ENCODE assay signal across 24 mouse cellular contexts in the genomic region with DNA sequence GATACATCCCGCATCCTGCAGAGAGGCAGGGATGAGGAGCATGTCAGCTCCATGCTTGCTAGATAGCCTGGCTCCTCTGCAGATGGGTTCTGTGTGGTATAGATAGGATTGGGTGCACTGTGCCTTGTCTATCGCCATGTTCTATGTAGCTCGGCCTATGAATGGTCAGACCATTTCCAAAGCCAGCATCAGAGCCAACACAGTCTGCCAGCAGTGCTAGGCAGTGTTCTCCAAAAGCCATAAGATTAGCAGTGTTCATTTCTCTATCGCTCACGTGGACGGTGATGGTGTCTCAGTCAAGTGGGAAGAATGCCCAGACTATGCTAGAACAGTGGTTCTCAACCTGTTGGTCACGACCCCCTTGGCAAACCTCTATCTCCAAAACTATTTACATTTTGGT.
A peak's percentile ranks its signal among the peaks of the same experiment; 100 is the strongest.
DNase-seq lines count a peak whose midpoint lies in the region; ATAC-seq and TF ChIP-seq lines count a peak whose summit lies in the region.
"Had no signal": no experiment of that assay in that cellular context is flagged by ENCODE, and none has a peak within 500 bp of the region (broad histone marks: within the 10 kb centered on the region; RNA-seq: fewer than 3 reads in every experiment).

No protein-coding gene starts in this region.

- no peak overlapping the region for H3K9ac ChIP-seq in intestine, embryonic 14.5 days (ENCODE audit: low read length)
- H3K9ac ChIP-seq in intestine, embryonic 15.5 days: no peak overlapping the region
- H3K9ac ChIP-seq in midbrain, postnatal 0 days (replicated peaks; ENCODE audit: low read length, poor library complexity, severe bottlenecking): no peak overlapping the region
- no peak overlapping the region for H3K9ac ChIP-seq in midbrain, embryonic 13.5 days (replicated peaks)
- H3K9ac ChIP-seq: hindbrain, embryonic 14.5 days; kidney, embryonic 15.5 days; liver, embryonic 14.5 days; neural tube, embryonic 15.5 days had no signal

- peak overlapping the region; percentile 49; the same call in 1 of the 2 replicates for H3K27ac ChIP-seq in intestine, embryonic 14.5 days (ENCODE audit: low read depth)
- no peak overlapping the region for H3K27ac ChIP-seq in intestine, embryonic 15.5 days
- no peak overlapping the region for H3K27ac ChIP-seq in midbrain, postnatal 0 days (ENCODE audit: low read depth, low read length)
- no peak overlapping the region for H3K27ac ChIP-seq in midbrain, embryonic 13.5 days
- H3K27ac ChIP-seq: hindbrain, embryonic 14.5 days; left cerebral cortex, adult 2 months; liver, embryonic 14.5 days; neural tube, embryonic 15.5 days; stomach, postnatal 0 days had no signal

- 90% methylated on average over 7 of the region's 7 CpGs for WGBS in intestine, embryonic 14.5 days
- WGBS in intestine, embryonic 15.5 days: 91% methylated on average over 7 of the region's 7 CpGs
- WGBS in midbrain, postnatal 0 days: 83% methylated on average over 7 of the region's 7 CpGs
- WGBS in midbrain, embryonic 13.5 days: 94% methylated on average over 7 of the region's 7 CpGs

- H3K4me2 ChIP-seq in intestine, embryonic 14.5 days (ENCODE audit: low read length): no peak overlapping the region
- no peak overlapping the region for H3K4me2 ChIP-seq in intestine, embryonic 15.5 days (replicated peaks)
- H3K4me2 ChIP-seq in midbrain, postnatal 0 days (ENCODE audit: low read depth, low read length, poor library complexity, severe bottlenecking): no peak overlapping the region
- no peak overlapping the region for H3K4me2 ChIP-seq in midbrain, embryonic 13.5 days (replicated peaks)
- H3K4me2 ChIP-seq: hindbrain, embryonic 14.5 days; kidney, embryonic 15.5 days; neural tube, embryonic 15.5 days had no signal

- no peaks in the 10 kb centered on the region for H3K9me3 ChIP-seq in intestine, embryonic 14.5 days (ENCODE audit: control insufficient read depth, low read length)
- no peaks in the 10 kb centered on the region for H3K9me3 ChIP-seq in intestine, embryonic 15.5 days
- no peaks in the 10 kb centered on the region for H3K9me3 ChIP-seq in midbrain, postnatal 0 days (ENCODE audit: low read length)
- peaks cover 3% of the 10 kb centered on the region; the same call in 1 of the 2 replicates for H3K9me3 ChIP-seq in midbrain, embryonic 13.5 days
- H3K9me3 ChIP-seq: kidney, embryonic 15.5 days; neural tube, embryonic 15.5 days had no signal

- no peaks in the 10 kb centered on the region for H3K36me3 ChIP-seq in intestine, embryonic 14.5 days (ENCODE audit: control insufficient read depth, insufficient read depth, low read length)
- no peaks in the 10 kb centered on the region for H3K36me3 ChIP-seq in intestine, embryonic 15.5 days
- no peaks in the 10 kb centered on the region for H3K36me3 ChIP-seq in midbrain, postnatal 0 days (ENCODE audit: insufficient read depth, low read length)
- H3K36me3 ChIP-seq in midbrain, embryonic 13.5 days: no peaks in the 10 kb centered on the region
- H3K36me3 ChIP-seq: kidney, embryonic 15.5 days; neural tube, embryonic 15.5 days had no signal

- 0 out of 2 replicates have a peak, but pooled peaks have one; percentile 15 for ATAC-seq in cerebellum, adult (ENCODE audit: insufficient number of reproducible peaks, low FRiP score, low TSS enrichment)
- no peak for ATAC-seq in intestine, embryonic 14.5 days (replicated peaks; ENCODE audit: low FRiP score, low TSS enrichment, low read depth)
- no peak for ATAC-seq in intestine, embryonic 15.5 days
- ATAC-seq in midbrain, postnatal 0 days (ENCODE audit: low FRiP score): peak; percentile 26; the same call in 1 of the 2 replicates
- no peak for ATAC-seq in midbrain, embryonic 13.5 days
- ATAC-seq: activated CD4-positive, CD25-positive, alpha-beta regulatory T cell, adult 4 months; inflammation-experienced regulatory T-cells, adult 6 months had no signal

- DNase-seq in cerebellum, postnatal 36 days: no peak
- no peak for DNase-seq in intestine, embryonic 14.5 days (ENCODE audit: low spot score)
- DNase-seq in midbrain, postnatal 0 days (ENCODE audit: low spot score): no peak
- no peak for DNase-seq in ovary, postnatal 10 days (ENCODE audit: low spot score)
- no peak for DNase-seq in spleen, postnatal 14 days (ENCODE audit: low spot score in 2 of 2)
- DNase-seq: adrenal gland, adult 8-10 months; cerebellum, adult 18-20 months; cerebellum, postnatal 14 days; gastrocnemius, postnatal 25 days; heart, postnatal 4 days; kidney, postnatal 36 days; layer of hippocampus, adult 9-11 months; lung, postnatal 4 days had no signal

- no peak for TF ChIP-seq CTCF in midbrain, postnatal 0 days (IDR thresholded peaks at IDR 0.05)

- no peak overlapping the region for H3K4me3 ChIP-seq in intestine, embryonic 14.5 days (ENCODE audit: low read depth, low read length)
- no peak overlapping the region for H3K4me3 ChIP-seq in intestine, embryonic 15.5 days (replicated peaks)
- no peak overlapping the region for H3K4me3 ChIP-seq in midbrain, postnatal 0 days (ENCODE audit: low read depth, low read length)
- H3K4me3 ChIP-seq in midbrain, embryonic 13.5 days (replicated peaks): no peak overlapping the region
- H3K4me3 ChIP-seq: kidney, embryonic 15.5 days; left cerebral cortex, adult 2 months; neural tube, embryonic 15.5 days had no signal

- peaks cover 23% of the 10 kb centered on the region for H3K4me1 ChIP-seq in intestine, embryonic 14.5 days (replicated peaks; ENCODE audit: control insufficient read depth, insufficient read depth, low read length)
- H3K4me1 ChIP-seq in intestine, embryonic 15.5 days (replicated peaks): peaks cover 9% of the 10 kb centered on the region
- H3K4me1 ChIP-seq in midbrain, postnatal 0 days (ENCODE audit: insufficient read depth, low read length): no peaks in the 10 kb centered on the region; the same call in 1 of the 2 replicates
- peaks cover 12% of the 10 kb centered on the region for H3K4me1 ChIP-seq in midbrain, embryonic 13.5 days (replicated peaks)

- no peaks in the 10 kb centered on the region for H3K27me3 ChIP-seq in intestine, embryonic 14.5 days (replicated peaks; ENCODE audit: control insufficient read depth, insufficient read depth, low read length)
- H3K27me3 ChIP-seq in intestine, embryonic 15.5 days (replicated peaks): no peaks in the 10 kb centered on the region
- no peaks in the 10 kb centered on the region for H3K27me3 ChIP-seq in midbrain, postnatal 0 days (ENCODE audit: insufficient read depth, low read length)
- H3K27me3 ChIP-seq in midbrain, embryonic 13.5 days: no peaks in the 10 kb centered on the region
- H3K27me3 ChIP-seq: kidney, embryonic 15.5 days; neural tube, embryonic 15.5 days had no signal

Comparison
In these comparisons a context has a peak if more than half of its experiments do, and no peak if none do; other contexts are left out.
1. ATAC-seq: peak in cerebellum, adult (single experiment) and midbrain, postnatal 0 days (single experiment); none in intestine, embryonic 14.5 days (single experiment), intestine, embryonic 15.5 days (single experiment) and midbrain, embryonic 13.5 days (single experiment).